ENCODE assay signal across 9 mouse cellular contexts in the genomic region with DNA sequence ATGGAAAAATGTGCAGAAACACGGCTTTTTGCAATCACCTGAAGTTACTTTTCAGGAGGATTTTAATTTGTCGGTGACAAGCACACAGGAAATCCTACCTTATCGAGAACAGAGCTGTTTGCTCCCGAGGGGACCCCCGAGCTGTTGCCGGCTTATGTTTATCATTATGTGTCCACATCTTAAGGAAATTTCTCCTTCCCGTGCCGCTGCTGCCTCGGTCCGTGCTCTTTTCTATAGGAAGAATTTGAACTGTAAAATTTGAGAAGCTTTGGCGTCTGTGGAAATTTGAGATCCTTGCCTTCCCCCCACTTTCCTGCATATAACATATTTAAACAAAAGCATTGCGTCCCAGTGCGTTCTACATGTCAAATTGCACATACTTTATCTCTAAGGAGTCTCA.
DNase-seq lines count a peak whose midpoint lies in the region; ATAC-seq and TF ChIP-seq lines count a peak whose summit lies in the region.
"Had no signal": no experiment of that assay in that cellular context is flagged by ENCODE, and none has a peak within 500 bp of the region (broad histone marks: within the 10 kb centered on the region; RNA-seq: fewer than 3 reads in every experiment).

No protein-coding gene starts in this region.

- peak overlapping the region; percentile 18 for H3K4me2 ChIP-seq in kidney, embryonic 14.5 days (replicated peaks; ENCODE audit: low read depth, low read length)
- H3K4me2 ChIP-seq in liver, embryonic 12.5 days: peak overlapping the region; percentile 54
- H3K4me2 ChIP-seq: forebrain, embryonic 15.5 days had no signal

- WGBS in kidney, embryonic 14.5 days: 46% methylated on average over 13 of the region's 13 CpGs
- 52% methylated on average over 13 of the region's 13 CpGs for WGBS in embryonic facial prominence, embryonic 10.5 days
- WGBS in liver, embryonic 12.5 days (ENCODE audit: insufficient replicate concordance): 48% methylated on average over 13 of the region's 13 CpGs

- H3K9ac ChIP-seq in kidney, embryonic 14.5 days (ENCODE audit: low read depth, low read length): no peak overlapping the region
- no peak overlapping the region; the same call in 1 of the 2 replicates for H3K9ac ChIP-seq in liver, embryonic 12.5 days
- H3K9ac ChIP-seq: forebrain, embryonic 15.5 days had no signal

- no peak for ATAC-seq in kidney, embryonic 14.5 days (ENCODE audit: low FRiP score, low TSS enrichment)
- no peak for ATAC-seq in liver, embryonic 12.5 days
- ATAC-seq: forebrain, embryonic 15.5 days had no signal

- no peak overlapping the region for H3K27ac ChIP-seq in kidney, embryonic 14.5 days (ENCODE audit: low read depth, low read length)
- H3K27ac ChIP-seq in embryonic facial prominence, embryonic 10.5 days (replicated peaks): peak overlapping the region; percentile 59
- H3K27ac ChIP-seq in embryonic fibroblast, embryonic 13.5 days (ENCODE audit: insufficient read depth, low read length): no peak overlapping the region
- H3K27ac ChIP-seq in liver, embryonic 12.5 days: no peak overlapping the region
- H3K27ac ChIP-seq: forebrain, embryonic 15.5 days had no signal

- no peak overlapping the region; the same call in 1 of the 2 replicates for H3K4me3 ChIP-seq in kidney, embryonic 14.5 days (ENCODE audit: low read length)
- peak overlapping the region; percentile 40 for H3K4me3 ChIP-seq in embryonic facial prominence, embryonic 10.5 days
- H3K4me3 ChIP-seq in embryonic fibroblast, embryonic 13.5 days (ENCODE audit: insufficient read depth, low read length): peak overlapping the region; percentile 29
- H3K4me3 ChIP-seq in liver, embryonic 12.5 days: peak overlapping the region; percentile 31
- H3K4me3 ChIP-seq: forebrain, embryonic 15.5 days had no signal

- no peaks in the 10 kb centered on the region for H3K9me3 ChIP-seq in kidney, embryonic 14.5 days (ENCODE audit: control insufficient read depth, low read length)
- no peaks in the 10 kb centered on the region for H3K9me3 ChIP-seq in embryonic facial prominence, embryonic 10.5 days
- no peaks in the 10 kb centered on the region for H3K9me3 ChIP-seq in liver, embryonic 12.5 days (replicated peaks)
- H3K9me3 ChIP-seq: forebrain, embryonic 15.5 days had no signal

- TF ChIP-seq POLR2A in embryonic fibroblast, embryonic 13.5 days (IDR thresholded peaks at IDR 0.05; ENCODE audit: low read depth, low read length): no peak

- DNase-seq in kidney, adult 18-20 months: no peak
- DNase-seq in embryonic facial prominence, embryonic 10.5 days (ENCODE audit: low spot score): peak; percentile 41
- no peak for DNase-seq in cerebellum, adult 9-11 months
- no peak for DNase-seq in adrenal gland, adult 8-10 months
- DNase-seq: cerebellum, adult 11 months had no signal

- no peaks in the 10 kb centered on the region for H3K27me3 ChIP-seq in kidney, embryonic 14.5 days (ENCODE audit: control insufficient read depth, insufficient read depth, low read length)
- H3K27me3 ChIP-seq in embryonic facial prominence, embryonic 10.5 days (replicated peaks; ENCODE audit: low read depth, poor library complexity, severe bottlenecking): no peaks in the 10 kb centered on the region
- no peaks in the 10 kb centered on the region for H3K27me3 ChIP-seq in liver, embryonic 12.5 days (replicated peaks)
- H3K27me3 ChIP-seq: forebrain, embryonic 15.5 days had no signal

- H3K36me3 ChIP-seq in kidney, embryonic 14.5 days (ENCODE audit: control insufficient read depth, insufficient read depth, low read length): no peaks in the 10 kb centered on the region
- H3K36me3 ChIP-seq in embryonic facial prominence, embryonic 10.5 days (replicated peaks): no peaks in the 10 kb centered on the region
- no peaks in the 10 kb centered on the region for H3K36me3 ChIP-seq in liver, embryonic 12.5 days
- H3K36me3 ChIP-seq: forebrain, embryonic 15.5 days had no signal

- H3K4me1 ChIP-seq in kidney, embryonic 14.5 days (ENCODE audit: control insufficient read depth, insufficient read depth, low read length): peaks cover 7% of the 10 kb centered on the region; the same call in 1 of the 2 replicates
- H3K4me1 ChIP-seq in embryonic facial prominence, embryonic 10.5 days: peaks cover 44% of the 10 kb centered on the region
- peaks cover 14% of the 10 kb centered on the region for H3K4me1 ChIP-seq in embryonic fibroblast, embryonic 13.5 days (ENCODE audit: control insufficient read depth, insufficient read depth, low read length)
- peaks cover 42% of the 10 kb centered on the region for H3K4me1 ChIP-seq in liver, embryonic 12.5 days

- no peak for TF ChIP-seq CTCF in embryonic fibroblast, embryonic 13.5 days (IDR thresholded peaks at IDR 0.05; ENCODE audit: borderline replicate concordance, insufficient read depth, low read length)
